Mouse (Mus musculus) testis, adult 2 months (tissue): Measurements from ENCODE around the gene Tff1. TPM values are rescaled to one million over a fixed set of nuclear protein-coding genes. Genes with fewer than 3 reads are reported as not detected.

Source experiments
- H3K27ac ChIP-seq: fragments of 200-500 bp; 2 replicates; pipeline ENCODE4 v1.5.1; 2012; ENCODE audit warnings: low read depth, low read length; ENCODE audit not compliant: control insufficient read depth, insufficient read depth
- H3K27me3 ChIP-seq: fragments of 200-500 bp; 2 replicates; pipeline ENCODE4 v1.6.1; 2012; ENCODE audit warnings: mild to moderate bottlenecking, low read length, moderate library complexity; ENCODE audit not compliant: control insufficient read depth, insufficient read depth
- H3K36me3 ChIP-seq: fragments of 200-500 bp; 2 replicates; pipeline ENCODE4 v1.6.1; 2012; ENCODE audit warnings: mild to moderate bottlenecking, low read length; ENCODE audit not compliant: control insufficient read depth, insufficient read depth
- H3K4me1 ChIP-seq: fragments of 200-500 bp; 2 replicates; pipeline ENCODE4 v1.6.1; 2012; ENCODE audit warnings: low read length; ENCODE audit not compliant: control insufficient read depth, insufficient read depth
- H3K4me3 ChIP-seq: fragments of 200-500 bp; 2 replicates; pipeline ENCODE4 v1.5.1; 2012; ENCODE audit warnings: low read depth, mild to moderate bottlenecking, low read length, moderate library complexity, mixed read lengths; ENCODE audit not compliant: control insufficient read depth
- CTCF ChIP-seq: fragments of 200-500 bp; IDR thresholded peaks from 2 replicates; pipeline ENCODE4 v1.5.1; 2012; ENCODE audit warnings: low read depth, mild to moderate bottlenecking, inconsistent platforms, low read length, moderate library complexity; ENCODE audit not compliant: control insufficient read depth, insufficient read depth, insufficient replicate concordance
- POLR2A ChIP-seq: fragments of 200-500 bp; IDR thresholded peaks from 2 replicates; pipeline ENCODE4 v1.6.1; 2012; ENCODE audit warnings: low read depth, mild to moderate bottlenecking, inconsistent platforms, low read length, moderate library complexity; ENCODE audit not compliant: control insufficient read depth
- polyA plus RNA-seq: library from polyadenylated mRNA; depleted of rRNA; stranded (reverse); fragments of >200 nt; gene quantifications from 2 replicates; pipeline ENCODE4 v1.2.3, GENCODE M21; 2012; rRNA removed

The Tff1 gene
- polyA plus RNA-seq, 1 experiment: 0.16 TPM

- H3K4me1 ChIP-seq: no peaks in the 10 kb centered on the region
- H3K27me3 ChIP-seq: no peaks in the 10 kb centered on the region
- no peaks in the 10 kb centered on the region for H3K36me3 ChIP-seq
- no peak overlapping the region for H3K4me3 ChIP-seq
- TF ChIP-seq CTCF (peak; percentile 92), POLR2A (no peak)
- H3K27ac ChIP-seq: no peak overlapping the region
These were observed 43.1 kb downstream of the Tff1 start for GRCm38 (mm10) chr17:31121975-31122374.

- H3K27ac ChIP-seq: no peak overlapping the region
- H3K27me3 ChIP-seq: no peaks in the 10 kb centered on the region
- TF ChIP-seq POLR2A (no peak), CTCF (peak; percentile 87; the same call in 1 of the 2 replicates)
- no peak overlapping the region for H3K4me3 ChIP-seq
- no peaks in the 10 kb centered on the region for H3K4me1 ChIP-seq
- no peaks in the 10 kb centered on the region for H3K36me3 ChIP-seq
These were observed 45.6 kb downstream of the Tff1 start for GRCm38 (mm10) chr17:31119429-31119828.

- Histone ChIP-seq H3K4me3 (no peak overlapping the region), H3K27ac (no peak overlapping the region), H3K36me3 (no peaks in the 10 kb centered on the region)
These were observed 47.1 kb downstream of the Tff1 start for GRCm38 (mm10) chr17:31117946-31118345.

GRCm38 (mm10) chr17:31116063-31116462, 49.0 kb downstream of the Tff1 start:
- H3K4me1 ChIP-seq: no peaks in the 10 kb centered on the region
- H3K36me3 ChIP-seq: no peaks in the 10 kb centered on the region
- H3K27ac ChIP-seq: no peak overlapping the region

More at GRCm38 (mm10) chr17:31117946-31118345, 47.1 kb downstream of the Tff1 start:
- Histone ChIP-seq H3K4me1 (no peaks in the 10 kb centered on the region), H3K27me3 (no peaks in the 10 kb centered on the region)
- no peak for TF ChIP-seq POLR2A
- TF ChIP-seq CTCF: no peak

GRCm38 (mm10) chr17:31113191-31113856, 51.8 kb downstream of the Tff1 start:
- no peaks in the 10 kb centered on the region for H3K36me3 ChIP-seq
- H3K27ac ChIP-seq: no peak overlapping the region
- H3K4me1 ChIP-seq: no peaks in the 10 kb centered on the region
- H3K27me3 ChIP-seq: no peaks in the 10 kb centered on the region
- no peak for TF ChIP-seq CTCF
- H3K4me3 ChIP-seq: no peak overlapping the region

More at GRCm38 (mm10) chr17:31116063-31116462, 49.0 kb downstream of the Tff1 start:
- Histone ChIP-seq H3K4me3 (no peak overlapping the region), H3K27me3 (no peaks in the 10 kb centered on the region)
- TF ChIP-seq CTCF (no peak), POLR2A (no peak)

Other genes starting within 250 kb of the Tff1 start
- gene Umodl1, start 210.6 kb downstream of the Tff1 start, polyA plus RNA-seq: 8.0 and 10.7 TPM in 2 replicates
- gene Abcg1, start 107.6 kb downstream of the Tff1 start, polyA plus RNA-seq: 0.65 and 1.3 TPM in 2 replicates
- gene Tff3, start 35.6 kb downstream of the Tff1 start, polyA plus RNA-seq: 0.28 and 0.96 TPM in 2 replicates
- gene Tff2, start 21.0 kb downstream of the Tff1 start, polyA plus RNA-seq: 0.43 TPM in 1 of 2 replicates, not detected in the other
- gene Tmprss3, start 33.7 kb upstream of the Tff1 start, polyA plus RNA-seq: 0.04 and 0.11 TPM in 2 replicates
- 0.54 and 0.85 TPM in 2 replicates for gene Ubash3a, start 42.6 kb upstream of the Tff1 start, polyA plus RNA-seq
- 550 and 601 TPM in 2 replicates for gene Rsph1, start 112.1 kb upstream of the Tff1 start, polyA plus RNA-seq
- 7.2 and 7.7 TPM in 2 replicates for gene Slc37a1, start 121.5 kb upstream of the Tff1 start, polyA plus RNA-seq
- 3.8 and 6.4 TPM in 2 replicates for gene Pde9a, start 220.9 kb upstream of the Tff1 start, polyA plus RNA-seq